In genomic region chr12:89156086-89156757, GRCm38 (mm10) we compare ENCODE assay signal across 18 mouse cellular contexts.
DNase-seq lines count a peak whose midpoint lies in the region; ATAC-seq and TF ChIP-seq lines count a peak whose summit lies in the region.
"Had no signal": no experiment of that assay in that cellular context is flagged by ENCODE, and none has a peak within 500 bp of the region (broad histone marks: within the 10 kb centered on the region; RNA-seq: fewer than 3 reads in every experiment).

No protein-coding gene starts in this region.

- no peak overlapping the region for H3K4me3 ChIP-seq in left cerebral cortex, adult 2 months
- no peak overlapping the region for H3K4me3 ChIP-seq in intestine, embryonic 16.5 days (ENCODE audit: low read length)
- no peak overlapping the region for H3K4me3 ChIP-seq in lung, postnatal 0 days (ENCODE audit: low read depth, low read length)
- H3K4me3 ChIP-seq in stomach, embryonic 15.5 days (replicated peaks), result no peak overlapping the region
- H3K4me3 ChIP-seq: forebrain, embryonic 13.5 days; heart, embryonic 12.5 days; hindbrain, embryonic 15.5 days; limb, embryonic 12.5 days; liver, embryonic 13.5 days; neural tube, embryonic 13.5 days had no signal

- TF ChIP-seq EP300 in lung, postnatal 0 days (IDR thresholded peaks at IDR 0.05), result peak; percentile 16; the same call in 1 of the 2 replicates

- H3K27me3 ChIP-seq in intestine, embryonic 16.5 days (replicated peaks; ENCODE audit: control insufficient read depth, insufficient read depth, low read length), result no peaks in the 10 kb centered on the region
- H3K27me3 ChIP-seq in lung, postnatal 0 days (replicated peaks; ENCODE audit: insufficient read depth, low read length), result no peaks in the 10 kb centered on the region
- H3K27me3 ChIP-seq in stomach, embryonic 15.5 days (replicated peaks), result no peaks in the 10 kb centered on the region
- H3K27me3 ChIP-seq: forebrain, embryonic 13.5 days; heart, embryonic 12.5 days; hindbrain, embryonic 15.5 days; limb, embryonic 12.5 days; liver, embryonic 13.5 days; neural tube, embryonic 13.5 days had no signal

- no peaks in the 10 kb centered on the region for H3K36me3 ChIP-seq in intestine, embryonic 16.5 days (ENCODE audit: control insufficient read depth, insufficient read depth, low read length)
- H3K36me3 ChIP-seq in lung, postnatal 0 days (ENCODE audit: insufficient read depth, low read length), result no peaks in the 10 kb centered on the region
- no peaks in the 10 kb centered on the region for H3K36me3 ChIP-seq in stomach, embryonic 15.5 days
- H3K36me3 ChIP-seq: heart, embryonic 12.5 days; hindbrain, embryonic 15.5 days; limb, embryonic 12.5 days; liver, embryonic 13.5 days; neural tube, embryonic 13.5 days had no signal

- ATAC-seq in intestine, embryonic 16.5 days, result peak; percentile 77
- ATAC-seq in lung, postnatal 0 days, result peak; percentile 74
- ATAC-seq in stomach, embryonic 15.5 days (ENCODE audit: insufficient read depth, low FRiP score, low read depth), result peak; percentile 79; the same call in 1 of the 2 replicates
- ATAC-seq: forebrain, embryonic 13.5 days had no signal

- no peaks in the 10 kb centered on the region for H3K4me1 ChIP-seq in intestine, embryonic 16.5 days (ENCODE audit: control insufficient read depth, insufficient read depth, low read length)
- H3K4me1 ChIP-seq in lung, postnatal 0 days (ENCODE audit: insufficient read depth, low read depth, low read length), result no peaks in the 10 kb centered on the region
- no peaks in the 10 kb centered on the region for H3K4me1 ChIP-seq in stomach, embryonic 15.5 days
- H3K4me1 ChIP-seq: forebrain, embryonic 13.5 days; heart, embryonic 12.5 days; hindbrain, embryonic 15.5 days; limb, embryonic 12.5 days; liver, embryonic 13.5 days; neural tube, embryonic 13.5 days had no signal

- H3K4me2 ChIP-seq in intestine, embryonic 16.5 days (ENCODE audit: low read depth, low read length), result no peak overlapping the region
- no peak overlapping the region for H3K4me2 ChIP-seq in lung, postnatal 0 days (replicated peaks; ENCODE audit: low read depth, low read length)
- no peak overlapping the region for H3K4me2 ChIP-seq in stomach, embryonic 15.5 days
- H3K4me2 ChIP-seq: forebrain, embryonic 13.5 days; heart, embryonic 12.5 days; hindbrain, embryonic 15.5 days; limb, embryonic 12.5 days; liver, embryonic 13.5 days; neural tube, embryonic 13.5 days had no signal

- DNase-seq in left cerebral cortex, adult 2 months (ENCODE audit: extremely low spot score in 1 of 2, low spot score in 2 of 2), result no peak
- DNase-seq in left cerebral cortex, postnatal 14 days (ENCODE audit: low spot score in 2 of 2), result no peak
- peak; percentile 56 for DNase-seq in lung, postnatal 0 days (ENCODE audit: low spot score)
- DNase-seq in retina, embryonic 14.5 days (ENCODE audit: low spot score), result no peak
- no peak for DNase-seq in c-Kit-positive CD71-positive TER-119-positive erythroid progenitor cells, embryonic 14.5 days (ENCODE audit: low spot score)
- DNase-seq: cerebellum, postnatal 10 days; embryo, embryonic 11 days; kidney, adult 9 months; liver, embryonic 13.5 days; right cerebral cortex, postnatal 25 days; thymus, adult 2 months had no signal

- intact Hi-C loops in left cerebral cortex, adult 2 months (cut with DNase I), result no loop called here
- intact Hi-C loops in left cerebral cortex, postnatal 14 days (cut with DNase I), result no loop called here

- H3K9ac ChIP-seq in intestine, embryonic 16.5 days (ENCODE audit: low read depth, low read length), result no peak overlapping the region
- no peak overlapping the region for H3K9ac ChIP-seq in lung, postnatal 0 days (replicated peaks; ENCODE audit: low read depth)
- no peak overlapping the region for H3K9ac ChIP-seq in stomach, embryonic 15.5 days
- H3K9ac ChIP-seq: forebrain, embryonic 13.5 days; heart, embryonic 12.5 days; hindbrain, embryonic 15.5 days; limb, embryonic 12.5 days; liver, embryonic 13.5 days; neural tube, embryonic 13.5 days had no signal

- H3K9me3 ChIP-seq in intestine, embryonic 16.5 days (ENCODE audit: control insufficient read depth, low read length), result no peaks in the 10 kb centered on the region
- no peaks in the 10 kb centered on the region for H3K9me3 ChIP-seq in lung, postnatal 0 days (ENCODE audit: low read length)
- H3K9me3 ChIP-seq in stomach, embryonic 15.5 days, result no peaks in the 10 kb centered on the region
- H3K9me3 ChIP-seq: forebrain, embryonic 13.5 days; heart, embryonic 12.5 days; hindbrain, embryonic 15.5 days; limb, embryonic 12.5 days; liver, embryonic 13.5 days; neural tube, embryonic 13.5 days had no signal

- peak overlapping the region; percentile 19; the same call in 1 of the 2 replicates for H3K27ac ChIP-seq in left cerebral cortex, adult 2 months
- peak overlapping the region; percentile 33; the same call in 1 of the 2 replicates for H3K27ac ChIP-seq in intestine, embryonic 16.5 days (ENCODE audit: low read length)
- H3K27ac ChIP-seq in lung, postnatal 0 days (ENCODE audit: low read length), result peak overlapping the region; percentile 59; the same call in 1 of the 2 replicates
- H3K27ac ChIP-seq in stomach, embryonic 15.5 days, result peak overlapping the region; percentile 41; the same call in 1 of the 2 replicates
- H3K27ac ChIP-seq: forebrain, embryonic 13.5 days; hindbrain, embryonic 15.5 days; limb, embryonic 12.5 days; liver, embryonic 13.5 days; neural tube, embryonic 13.5 days had no signal

- TF ChIP-seq CTCF in left cerebral cortex, adult 2 months (IDR thresholded peaks at IDR 0.05), result no peak
- TF ChIP-seq CTCF in lung, postnatal 0 days (IDR thresholded peaks at IDR 0.05), result no peak

- WGBS in intestine, embryonic 16.5 days, result 35% methylated on average over 9 of the region's 9 CpGs
- 26% methylated on average over 9 of the region's 9 CpGs for WGBS in lung, postnatal 0 days
- 21% methylated on average over 9 of the region's 9 CpGs for WGBS in stomach, embryonic 15.5 days
